Mouse (Mus musculus) erythroblast, embryonic 14.5 days (primary cell): ENCODE measurements at regions not wholly inside any gene's neighbourhood (a gene's known extent, or its start where the extent isn't known, plus 50 kb on each side); places are given as distances from the start of the nearest gene placed in this dataset.

Experiments used
- GATA1 ChIP-seq: IDR thresholded peaks from 2 replicates; pipeline ENCODE4 v1.6.1; 2012; ENCODE audit warnings: low read length, inconsistent platforms, mixed read lengths
- TAL1 ChIP-seq: IDR thresholded peaks from 3 replicates; pipeline ENCODE4 v1.6.1; 2012; ENCODE audit warnings: low read length, inconsistent platforms, mixed read lengths

DNA sequence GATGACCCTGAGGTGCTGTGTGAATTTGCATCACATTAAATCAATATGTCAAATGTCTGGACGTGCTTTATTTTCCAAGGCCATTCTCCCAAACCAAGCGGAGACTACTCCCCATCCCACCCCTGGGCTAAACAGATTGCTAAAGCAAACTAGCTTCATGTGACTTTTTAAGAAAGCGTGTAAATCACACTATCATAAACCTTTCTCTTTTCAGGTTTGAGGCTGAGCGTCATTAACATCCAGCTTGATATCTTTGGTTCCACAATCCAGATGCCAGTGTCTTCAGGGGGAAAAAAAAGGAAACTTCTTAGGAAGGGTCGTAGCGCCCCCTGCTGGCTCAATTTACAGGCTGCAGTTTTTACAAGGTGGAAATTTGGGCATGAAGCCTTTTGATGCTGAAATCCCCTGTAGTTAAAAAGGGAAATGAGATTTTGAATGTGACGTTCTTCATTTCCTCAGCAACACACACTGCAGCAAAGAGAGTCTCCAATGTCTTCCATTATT, 105.1 kb upstream of the Nt5e start:
- TF ChIP-seq GATA1 (no peak), TAL1 (no peak)
